Mouse (Mus musculus): ENCODE data around the gene Cpsf3. TPM values are rescaled to one million over a fixed set of nuclear protein-coding genes. Genes with fewer than 3 reads are reported as not detected.

The Cpsf3 gene
- total RNA-seq, 4 experiments from 2014 or later: 36.6 to 37.8 (median 37.7) TPM

DNA sequence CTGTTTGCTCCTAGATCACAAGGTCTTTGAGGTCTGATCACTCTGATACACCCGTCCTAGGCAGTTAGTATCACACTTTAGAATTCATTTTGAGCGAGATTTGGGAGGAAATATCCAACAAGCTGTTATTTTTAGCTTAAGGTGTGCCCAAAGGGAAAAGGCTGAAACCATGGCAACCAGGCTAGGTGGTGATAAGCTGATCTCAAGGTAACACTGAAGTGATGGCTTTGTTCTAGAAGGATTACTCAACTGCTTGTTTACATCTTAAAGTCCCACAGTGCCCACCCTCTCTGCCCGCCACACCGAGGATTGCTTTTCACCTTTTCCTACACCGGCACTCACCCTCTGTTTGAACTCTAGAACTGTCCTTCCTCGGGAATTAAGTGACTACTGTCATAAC lies 4.5 kb downstream of the Cpsf3 start:
- no peak for DNase-seq (ENCODE audit: low spot score)

- no peak for DNase-seq (ENCODE audit: low spot score)
Observed at GRCm38 (mm10) chr12:21298856-21299255, 13.7 kb downstream of the Cpsf3 start.

- DNase-seq (ENCODE audit: low spot score): peak; percentile 54
Observed at GRCm38 (mm10) chr12:21301324-21301723, 16.1 kb downstream of the Cpsf3 start.

GRCm38 (mm10) chr12:21301932-21302331 lies 16.7 kb downstream of the Cpsf3 start:
- DNase-seq (ENCODE audit: low spot score): no peak

- DNase-seq (ENCODE audit: low spot score): no peak
Observed at GRCm38 (mm10) chr12:21302361-21302783, 17.2 kb downstream of the Cpsf3 start.

GRCm38 (mm10) chr12:21305741-21306140 lies 20.6 kb downstream of the Cpsf3 start:
- no peak for DNase-seq (ENCODE audit: low spot score)

- DNase-seq (ENCODE audit: low spot score): no peak
Observed at GRCm38 (mm10) chr12:21306721-21307120, 21.5 kb downstream of the Cpsf3 start.

GRCm38 (mm10) chr12:21312201-21312600 lies 27.0 kb downstream of the Cpsf3 start:
- no peak for DNase-seq (ENCODE audit: low spot score)

DNA sequence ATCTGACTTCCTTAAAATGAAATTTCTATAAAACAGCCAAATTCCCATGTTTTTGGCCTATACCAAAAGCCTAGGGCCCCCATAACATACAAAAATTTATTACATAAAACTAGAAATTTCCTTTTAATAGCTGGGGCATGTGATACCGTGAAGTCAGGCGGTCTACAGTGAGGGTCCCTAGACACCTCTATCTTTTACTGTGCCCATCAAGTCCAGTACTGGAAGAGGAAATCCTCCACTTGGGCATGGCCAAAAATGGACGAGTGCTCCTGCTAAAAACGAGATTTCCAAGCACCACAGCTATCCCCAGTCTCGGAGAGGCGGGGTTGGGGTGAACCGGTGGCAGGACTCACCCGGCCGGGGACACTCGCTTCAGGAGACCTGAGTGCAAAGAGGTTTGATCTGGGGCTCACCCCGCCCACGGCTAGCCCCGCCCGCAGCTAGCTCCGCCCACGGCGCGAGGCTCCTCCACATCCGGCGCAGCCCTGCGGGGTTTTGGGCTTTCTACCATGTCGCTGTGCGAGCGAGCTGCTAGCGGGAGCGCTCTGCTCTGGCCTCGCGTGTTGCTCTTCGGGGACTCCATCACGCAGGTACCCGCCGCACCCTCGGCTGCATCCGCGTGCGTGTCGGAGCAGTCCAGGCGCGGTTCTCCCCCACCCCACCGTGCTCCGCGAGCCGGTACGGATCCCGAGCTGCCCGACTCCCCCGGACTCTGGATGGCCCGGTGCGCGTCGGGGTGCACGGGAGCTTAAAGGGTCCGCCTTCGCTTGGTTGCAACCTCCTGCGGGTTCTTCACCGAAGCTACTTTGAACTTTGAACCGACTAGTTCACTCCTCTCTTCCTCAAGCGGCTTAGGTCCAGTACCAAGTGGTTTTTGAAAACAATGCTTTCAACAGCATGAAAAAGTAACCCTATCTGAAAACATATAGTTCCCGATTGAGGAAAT lies 31.0 kb downstream of the Cpsf3 start, which contains the start of gene Iah1:
Gene Iah1, plus strand, starts transcription at position 467 of the 946 bp plus-strand sequence.
- DNase-seq (ENCODE audit: low spot score): peak; percentile 79

- DNase-seq (ENCODE audit: low spot score): peak; percentile 45
Observed at GRCm38 (mm10) chr12:21316869-21317265, 31.7 kb downstream of the Cpsf3 start.

DNA sequence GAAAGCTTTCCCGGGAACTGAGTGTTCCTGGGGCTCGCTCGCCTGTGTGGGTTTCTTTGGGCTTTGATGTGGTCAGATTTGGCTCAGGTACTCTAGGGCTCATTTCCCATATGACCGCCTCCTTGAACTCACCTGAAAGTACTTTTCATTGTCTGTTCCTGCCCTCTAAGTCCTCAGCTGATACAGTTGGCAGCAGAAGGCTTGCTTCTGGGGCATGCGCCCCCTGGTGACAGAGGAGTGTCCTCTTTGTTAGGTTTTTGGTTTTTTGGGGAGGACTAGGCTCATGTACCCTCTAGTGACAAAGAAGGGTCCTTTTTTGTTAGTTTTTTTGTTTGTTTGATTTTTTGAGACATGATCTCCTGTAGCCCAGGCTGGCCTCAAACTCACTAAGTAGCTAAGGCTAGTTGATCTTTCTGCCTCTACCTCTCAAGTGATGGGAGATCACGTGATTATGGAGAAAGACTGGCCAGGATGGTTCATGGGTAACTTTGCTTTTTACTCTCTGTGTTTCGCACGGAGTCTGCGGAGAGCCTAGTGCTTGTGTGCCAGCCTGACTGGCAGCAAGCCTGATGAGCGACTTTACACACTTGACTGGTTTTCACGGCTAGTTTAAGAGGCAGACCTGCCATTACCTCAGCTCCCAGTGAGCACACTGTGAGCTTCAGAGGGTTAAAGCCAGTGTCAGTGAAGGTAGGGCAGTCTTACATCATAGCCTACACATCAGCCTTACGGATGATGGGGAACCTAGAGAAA lies 33.1 kb downstream of the Cpsf3 start:
- DNase-seq (ENCODE audit: low spot score): peak; percentile 47

DNA sequence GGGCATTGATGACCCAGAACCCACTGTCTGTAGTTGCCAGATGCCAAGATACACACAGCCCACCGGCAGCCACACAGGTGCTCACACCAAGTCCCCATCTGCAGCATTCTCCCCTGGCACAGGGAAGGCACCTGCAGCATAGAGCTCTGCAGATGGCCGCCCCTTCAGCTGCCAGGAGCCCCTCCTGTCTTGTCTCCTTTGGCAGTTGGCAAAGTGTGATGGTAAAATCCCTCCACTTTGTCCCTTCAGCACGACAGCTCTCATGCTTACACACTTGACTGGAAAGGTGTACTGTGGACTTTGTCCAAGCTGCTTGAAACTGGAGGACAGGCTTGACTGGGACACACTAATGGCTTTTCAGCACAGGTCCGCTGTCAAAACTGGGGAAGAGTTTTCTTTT lies 35.1 kb downstream of the Cpsf3 start:
- no peak for DNase-seq (ENCODE audit: low spot score)

- no peak for DNase-seq (ENCODE audit: low spot score)
Observed at GRCm38 (mm10) chr12:21321170-21321569, 36.0 kb downstream of the Cpsf3 start.

DNA sequence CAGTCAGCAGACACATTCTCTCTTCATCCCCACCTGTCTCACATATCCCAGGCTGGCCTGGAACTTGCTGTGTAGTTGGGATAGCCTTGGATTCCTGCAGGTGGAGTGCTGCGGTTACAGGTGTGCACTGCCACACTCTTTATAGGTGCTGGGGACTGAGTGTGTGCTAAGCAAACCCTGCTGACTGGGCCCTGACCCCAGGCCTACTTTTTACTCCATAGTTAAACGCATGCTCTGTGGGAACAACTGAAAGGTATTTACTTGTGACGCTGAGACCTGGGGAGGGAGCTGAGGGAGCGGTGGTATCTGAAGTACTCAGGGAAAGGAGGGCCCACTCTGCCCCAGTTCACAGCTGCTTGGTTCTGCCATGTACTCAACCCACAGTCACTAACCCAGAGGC lies 37.1 kb downstream of the Cpsf3 start:
- no peak for DNase-seq (ENCODE audit: low spot score)

DNA sequence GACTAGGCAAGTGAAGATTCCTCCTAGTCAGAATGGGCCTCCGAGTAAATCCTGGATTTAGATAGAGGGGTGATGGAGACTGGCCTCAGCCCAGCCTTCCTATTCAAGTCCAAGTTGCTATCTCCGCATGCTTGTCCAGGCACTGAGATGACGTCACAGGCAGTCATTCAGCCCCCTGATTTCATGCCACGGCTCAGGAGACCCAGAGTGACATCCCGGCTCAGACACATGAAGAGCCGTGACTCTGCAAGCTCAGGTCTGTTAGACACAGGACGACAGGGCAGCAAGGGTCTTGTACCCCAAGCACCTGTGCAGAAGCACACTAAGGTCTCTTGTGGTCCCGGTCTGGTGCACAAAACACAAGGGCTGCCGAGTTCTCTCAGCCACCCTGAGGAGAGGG lies 37.7 kb downstream of the Cpsf3 start:
- no peak for DNase-seq (ENCODE audit: low spot score)

DNA sequence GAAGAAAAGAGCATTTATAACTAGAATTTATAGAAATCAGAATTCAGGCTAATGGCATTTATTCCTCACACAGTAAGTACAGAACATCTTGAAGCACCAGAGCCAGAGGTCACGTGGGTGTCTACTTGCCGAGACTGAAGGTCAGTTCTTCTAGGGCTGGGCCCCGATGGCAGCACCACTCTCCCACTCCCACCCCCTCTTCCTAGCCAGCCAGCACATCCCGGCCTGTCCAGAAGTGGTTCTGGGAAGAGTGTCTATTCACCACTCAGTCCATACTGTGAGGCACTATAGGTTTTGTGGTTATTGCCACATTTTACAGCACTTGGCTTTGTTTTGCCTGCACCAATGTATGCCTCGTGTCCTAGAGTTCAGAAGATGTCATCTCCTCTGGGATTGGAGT lies 38.9 kb downstream of the Cpsf3 start:
- DNase-seq (ENCODE audit: low spot score): no peak

DNA sequence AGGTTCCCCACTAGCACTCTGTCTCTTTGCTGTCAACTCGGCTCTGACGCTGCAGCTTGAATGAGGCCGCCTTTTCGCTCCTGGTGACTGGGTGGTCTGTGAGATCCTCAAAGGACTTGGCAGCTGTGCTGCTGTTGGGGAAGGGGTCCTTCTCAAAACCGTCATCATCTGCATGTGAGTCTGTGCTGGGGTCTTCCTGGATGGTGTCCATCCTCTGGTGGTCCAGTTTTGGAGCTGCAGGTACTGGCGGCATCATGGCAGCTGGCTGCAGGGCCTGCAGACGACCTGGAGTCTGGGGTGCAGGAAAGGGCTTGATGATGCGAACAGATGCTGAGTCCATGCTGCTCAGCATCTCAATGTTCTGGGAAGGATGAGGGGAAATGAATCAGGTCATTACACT lies 40.1 kb downstream of the Cpsf3 start:
- DNase-seq (ENCODE audit: low spot score): no peak

DNA sequence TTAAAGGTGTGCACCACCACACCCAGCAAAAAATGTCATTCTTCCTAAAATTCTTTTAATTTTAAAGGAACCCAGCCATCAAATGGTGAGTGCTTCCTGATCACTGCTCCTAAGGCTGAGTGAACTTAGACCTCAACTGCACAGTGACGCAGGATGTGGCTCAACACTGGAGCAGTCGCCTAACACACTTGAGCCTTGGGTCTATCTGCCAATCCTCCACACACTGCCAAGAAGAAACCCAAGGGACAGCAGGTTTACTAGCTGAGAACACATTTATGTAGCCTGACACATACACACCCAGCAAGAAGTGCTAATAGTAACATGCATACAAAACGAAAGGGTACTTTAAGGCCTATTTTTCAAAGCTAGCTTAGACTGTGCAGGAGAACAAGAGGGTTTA lies 41.1 kb downstream of the Cpsf3 start:
- no peak for DNase-seq (ENCODE audit: low spot score)

- DNase-seq (ENCODE audit: low spot score): no peak
Observed at GRCm38 (mm10) chr12:21329661-21330400, 44.6 kb downstream of the Cpsf3 start.

DNA sequence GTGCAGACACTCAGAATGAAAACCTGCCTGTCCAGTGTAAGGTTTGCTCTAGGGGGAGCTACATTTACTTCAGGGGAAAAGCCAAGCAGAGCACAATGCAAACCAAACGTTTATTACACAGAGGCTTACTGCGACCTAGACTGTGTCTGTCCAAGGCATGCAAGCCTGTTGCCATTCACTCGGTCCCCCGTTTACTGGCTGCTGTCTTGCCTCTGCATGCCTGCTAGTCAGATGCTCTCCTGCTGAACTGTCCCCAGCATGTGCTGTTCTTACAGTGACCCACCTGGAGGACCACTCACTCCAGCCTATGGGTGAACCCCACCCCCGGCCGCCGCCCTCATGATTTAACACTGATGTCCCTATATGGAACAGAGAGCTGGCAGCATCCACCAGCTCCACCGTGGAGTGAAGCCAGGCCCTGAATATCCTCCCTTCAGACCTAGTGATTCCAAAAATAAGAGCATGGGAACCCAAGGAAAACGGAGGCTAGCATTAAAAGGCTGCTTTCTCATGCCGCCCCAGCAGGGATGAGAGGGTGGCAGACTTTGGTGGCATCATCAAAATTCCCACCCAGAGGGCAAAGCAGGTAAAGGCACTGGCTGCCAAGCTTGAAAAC lies 45.9 kb downstream of the Cpsf3 start:
- DNase-seq (ENCODE audit: low spot score): peak; percentile 24

DNA sequence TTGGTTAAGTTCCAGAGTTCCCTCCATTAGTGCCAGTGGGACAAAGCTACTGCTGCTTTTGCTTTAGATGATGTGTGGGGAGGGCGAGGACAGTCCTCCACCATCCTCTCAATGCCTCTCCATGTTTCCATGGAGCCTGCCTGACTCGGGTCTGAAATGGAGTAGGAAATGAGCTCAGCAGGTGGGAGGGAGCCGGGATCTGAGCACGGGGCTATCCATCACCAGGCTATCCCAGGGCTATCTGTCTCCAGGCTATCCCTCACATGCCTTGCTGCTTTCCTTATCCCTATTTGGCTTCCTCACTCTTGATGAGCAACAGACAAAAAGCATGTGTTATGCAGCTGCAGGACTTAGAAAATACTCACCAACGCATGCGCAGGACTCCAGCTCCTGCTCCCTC lies 46.5 kb downstream of the Cpsf3 start:
- no peak for DNase-seq (ENCODE audit: low spot score)

All from heart, adult 8-10 months (tissue).